Mouse (Mus musculus) frontal cortex, postnatal 14 days (tissue): ENCODE measurements around the gene Ttyh3.

Source experiments
- DNase-seq, 2 experiments: peaks; one replicate each; pipeline ENCODE4 v3.0.0; 2022; ENCODE audit warnings: low spot score in 2 of 2

Gene Ttyh3

GRCm38 (mm10) chr5:140575381-140575866 lies 73.4 kb downstream of the Ttyh3 start:
- DNase-seq = no peak

- DNase-seq = no peak
Measured at GRCm38 (mm10) chr5:140572611-140573010, 76.2 kb downstream of the Ttyh3 start.

- DNase-seq = no peak
Measured at GRCm38 (mm10) chr5:140571673-140572072, 77.2 kb downstream of the Ttyh3 start.

GRCm38 (mm10) chr5:140571201-140571600 lies 77.6 kb downstream of the Ttyh3 start:
- no peak for DNase-seq
